Mouse (Mus musculus) MEL-GATA-1-ER (cell line): ENCODE measurements at regions not wholly inside any gene's neighbourhood (a gene's known extent, or its start where the extent isn't known, plus 50 kb on each side); places are given as distances from the start of the nearest gene placed in this dataset.
"Not testable (repeated sequence)": the region's sequence is repeated elsewhere in the genome, so short reads cannot be mapped to it uniquely, and the experiment has no call there.

Experiments used
- DNase-seq: peaks from one replicate; pipeline ENCODE4 v3.0.0-alpha.2; 2012; ENCODE audit warnings: low read depth; ENCODE audit errors: extremely low read depth

DNA sequence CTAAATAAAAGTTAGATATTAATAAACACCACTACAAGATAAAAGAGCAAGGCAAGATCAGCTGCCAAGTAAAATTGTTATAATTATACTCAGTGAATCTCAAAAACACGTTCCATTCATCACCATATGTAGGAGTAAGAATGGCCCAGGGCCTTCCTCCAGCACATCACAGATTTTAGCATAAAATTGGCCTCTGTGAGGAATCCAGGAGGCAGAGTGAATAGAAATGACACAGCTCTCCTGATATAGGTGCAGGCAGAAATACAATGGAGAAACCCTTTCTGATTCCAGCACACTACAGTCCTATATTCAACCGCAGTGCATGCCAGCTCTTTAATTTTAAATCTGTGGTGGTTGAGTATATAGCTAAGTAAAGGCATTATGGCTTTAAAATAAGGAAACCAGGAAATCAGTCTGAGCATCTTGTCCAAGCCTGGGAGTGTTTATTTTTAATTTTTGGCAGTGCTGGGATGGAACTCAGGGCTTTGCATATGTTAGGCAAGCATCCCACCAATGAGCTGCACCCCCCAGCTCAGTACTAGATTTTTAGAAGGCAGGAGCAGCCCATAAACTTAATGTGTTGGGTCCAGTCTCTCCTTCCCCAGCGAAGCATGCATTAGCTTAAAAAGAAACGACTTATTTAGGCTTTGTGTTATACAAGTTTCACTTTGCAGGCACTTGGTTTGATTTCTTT is 158.3 kb upstream of the Ptprz1 start:
- DNase-seq = no peak

- no peak for DNase-seq
Measured at GRCm38 (mm10) chr6:22716144-22716856, 159.0 kb upstream of the Ptprz1 start.

GRCm38 (mm10) chr6:22698187-22698586 is 177.1 kb upstream of the Ptprz1 start:
- DNase-seq = no peak

DNA sequence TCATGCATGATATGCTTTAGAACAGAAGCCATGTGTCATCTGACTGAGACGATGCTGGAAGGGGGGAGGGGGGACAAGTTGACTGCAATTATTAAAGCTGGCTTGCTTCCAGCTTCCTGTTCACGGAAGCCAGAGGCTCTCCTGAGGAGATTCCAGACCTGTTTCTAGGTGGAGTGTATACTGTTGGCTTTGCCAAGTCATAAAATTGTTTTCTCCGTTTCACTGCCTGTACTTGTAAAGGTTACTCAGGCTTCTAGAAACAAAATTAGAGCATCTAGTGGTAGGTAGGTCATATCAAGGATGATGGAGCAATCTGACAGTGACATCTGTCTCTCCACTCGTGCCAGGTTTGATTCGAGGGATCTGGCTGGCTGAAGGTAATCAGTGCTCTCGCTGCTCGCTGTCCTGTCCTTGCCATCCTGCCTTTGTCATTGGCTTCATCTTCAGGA is 186.6 kb upstream of the Ptprz1 start:
- no peak for DNase-seq

DNA sequence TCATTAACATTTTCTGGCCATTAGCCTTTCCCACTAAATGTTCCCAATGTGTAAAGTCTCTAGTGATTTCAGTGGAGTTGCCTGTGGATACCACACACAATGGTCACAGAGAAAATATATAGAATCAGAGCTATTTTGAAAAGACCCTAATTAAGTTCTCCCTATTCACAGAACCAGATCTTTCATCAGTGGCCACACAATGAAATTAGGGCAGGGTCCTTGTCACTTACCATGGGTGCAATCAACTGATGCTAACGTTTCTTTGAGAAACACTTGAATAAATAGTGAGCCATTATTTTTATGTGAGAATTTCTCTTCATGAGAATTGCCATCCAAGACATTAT is 200.7 kb upstream of the Ptprz1 start:
- DNase-seq = no peak

- DNase-seq = no peak
Measured at GRCm38 (mm10) chr6:22673919-22674585, 201.2 kb upstream of the Ptprz1 start.

- DNase-seq = no peak
Measured at GRCm38 (mm10) chr6:22671524-22671923, 203.8 kb upstream of the Ptprz1 start.

GRCm38 (mm10) chr6:22668190-22668975 is 206.9 kb upstream of the Ptprz1 start:
- DNase-seq = no peak

GRCm38 (mm10) chr6:22657401-22657800 is 217.9 kb upstream of the Ptprz1 start:
- not testable (repeated sequence) for DNase-seq

GRCm38 (mm10) chr6:22640100-22640499 is 235.2 kb upstream of the Ptprz1 start:
- no peak for DNase-seq

GRCm38 (mm10) chr6:22635141-22635540 is 240.2 kb upstream of the Ptprz1 start:
- DNase-seq = no peak

DNA sequence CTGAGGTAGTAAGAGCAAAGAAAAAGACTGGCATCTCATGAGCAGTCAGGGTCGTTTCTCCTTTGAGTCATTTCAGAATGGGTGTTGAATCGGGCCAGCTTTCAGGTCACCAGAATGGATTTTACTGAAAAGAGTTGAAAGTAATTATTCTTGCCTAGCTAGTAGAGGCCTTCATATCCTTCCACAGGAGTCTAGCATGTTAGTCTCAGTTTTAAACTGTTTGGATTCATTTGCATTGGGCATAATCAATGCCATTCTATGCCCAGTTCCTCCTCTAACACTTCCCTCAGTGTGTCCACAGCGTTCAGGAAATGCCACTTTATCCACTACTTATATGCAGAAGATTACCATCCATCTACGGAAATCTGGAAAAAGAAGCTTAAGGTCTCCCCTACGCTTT is 240.6 kb upstream of the Ptprz1 start:
- no peak for DNase-seq

- DNase-seq = no peak
Measured at GRCm38 (mm10) chr6:22591592-22591991, 235.5 kb upstream of the Fam3c start.

DNA sequence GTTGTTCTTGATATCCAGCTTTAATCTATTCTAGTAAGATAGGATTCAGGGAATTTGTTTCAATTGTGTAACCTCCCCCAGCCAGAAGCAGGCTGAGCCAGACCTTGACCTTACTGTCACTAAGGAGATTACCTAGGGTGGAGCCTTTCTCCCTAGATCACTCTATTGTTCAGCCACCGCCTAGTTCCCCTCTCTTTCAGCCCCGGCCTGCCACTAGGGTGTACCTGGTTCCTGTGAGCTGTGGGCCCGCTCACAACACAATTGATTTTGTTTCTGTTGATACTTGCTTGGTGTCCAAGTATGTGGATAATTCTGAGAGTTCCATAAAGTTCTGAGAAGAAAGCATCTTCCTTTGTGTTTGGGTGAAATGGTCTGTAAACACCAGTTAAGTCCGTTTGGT is 228.8 kb upstream of the Fam3c start:
- no peak for DNase-seq

- no peak for DNase-seq
Measured at GRCm38 (mm10) chr6:22572925-22573324, 216.9 kb upstream of the Fam3c start.

- no peak for DNase-seq
Measured at GRCm38 (mm10) chr6:22567891-22568290, 211.8 kb upstream of the Fam3c start.

- DNase-seq = no peak
Measured at GRCm38 (mm10) chr6:22548296-22549245, 192.5 kb upstream of the Fam3c start.

GRCm38 (mm10) chr6:22541603-22542002 is 185.6 kb upstream of the Fam3c start:
- no peak for DNase-seq

DNA sequence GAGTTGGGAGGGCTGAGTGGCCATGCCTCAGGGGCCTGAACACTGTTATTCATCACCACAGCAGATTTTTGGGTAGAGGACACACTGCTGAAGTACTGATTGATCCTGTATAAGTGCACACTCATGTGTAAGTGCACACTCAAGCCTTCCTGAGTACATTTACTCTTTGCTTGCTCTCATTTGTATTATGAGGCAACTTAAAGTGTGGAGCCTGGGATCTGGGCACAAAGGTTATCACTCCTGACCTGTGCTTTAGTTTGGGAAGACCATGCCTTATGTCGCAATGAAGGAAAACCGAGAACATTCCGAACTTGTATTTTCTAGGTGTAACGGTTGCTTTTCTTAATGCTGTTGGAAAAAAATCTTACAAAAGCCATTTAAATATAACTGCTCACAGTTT is 182.2 kb upstream of the Fam3c start:
- DNase-seq = no peak

DNA sequence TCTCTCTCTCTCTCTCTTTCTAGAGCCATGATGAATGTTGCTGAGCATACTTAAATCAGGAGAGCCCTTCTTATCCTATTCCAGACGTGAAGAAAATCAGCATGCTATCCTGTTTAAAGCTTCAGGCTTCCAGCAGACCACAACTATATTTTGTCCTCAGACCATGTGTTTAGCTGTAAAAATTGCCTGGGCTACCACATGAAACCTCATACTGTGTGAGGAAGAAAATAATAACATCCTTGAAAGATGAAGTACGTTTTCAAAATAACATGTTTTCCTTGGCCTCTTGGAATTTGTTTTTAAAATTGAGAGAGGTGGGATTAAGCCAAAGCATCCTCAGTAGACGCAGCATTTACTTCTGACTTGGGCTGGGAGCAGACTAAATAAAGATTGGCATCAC is 168.3 kb upstream of the Fam3c start:
- no peak for DNase-seq
